Mouse (Mus musculus) neutrophil, adult 65 days (primary cell): Measurements from ENCODE around the gene Zfp987. TPM values are rescaled to one million over a fixed set of nuclear protein-coding genes. Genes with fewer than 3 reads are reported as not detected.

Experiments used
- total RNA-seq: library from RNA; stranded (reverse); gene quantifications from 2 replicates; pipeline ENCODE4 v1.2.4, GENCODE M21; 2023

Gene Zfp987
- total RNA-seq: 0.14 TPM in 1 of 2 replicates, not detected in the other

GRCm38 (mm10) chr4:146096998-146097397, at the start of gene Zfp987:
TSS of gene Zfp987 (plus strand) at chr4:146097298.

DNA sequence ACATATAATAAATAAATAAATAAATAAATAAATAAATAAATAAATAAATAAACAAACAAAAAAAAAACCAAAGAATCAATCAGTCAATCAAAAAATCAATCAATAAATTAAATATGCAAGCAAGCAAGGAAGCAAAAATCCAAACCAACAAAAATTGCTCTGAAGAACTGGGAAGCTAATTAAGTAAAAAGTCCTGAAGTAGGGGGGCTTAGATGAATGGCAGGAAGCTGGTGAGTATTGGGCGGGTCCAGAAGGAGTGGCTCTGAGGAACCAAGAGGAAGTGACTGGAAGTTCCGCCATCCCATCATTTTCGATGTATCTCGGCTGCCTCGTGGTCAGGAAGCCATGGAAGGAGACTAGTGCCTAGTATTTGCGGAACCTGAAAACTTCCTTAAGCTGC, 59.4 kb downstream of the Zfp987 start, which contains the start of gene Zfp600:
Zfp600 (plus strand) TSS at position 301 of the 400 bp plus-strand sequence.

Other genes with a start within 250 kb of the Zfp987 start
- not detected in 2 replicates for gene Zfp986, start 228.5 kb upstream of the Zfp987 start, total RNA-seq
- not detected in 2 replicates for gene Zfp600, start 59.5 kb downstream of the Zfp987 start, total RNA-seq